Mouse (Mus musculus) stomach, postnatal 0 days (tissue): Measurements from ENCODE around the gene Lrrc36. TPM values are rescaled to one million over a fixed set of nuclear protein-coding genes. Genes with fewer than 3 reads are reported as not detected.
A peak's percentile ranks its signal among the peaks of the same experiment; 100 is the strongest.

Experiments
- ATAC-seq: fragments of 200-750 bp; cut with Nextera tagmentation; 2 replicates; pipeline ENCODE4 v1.8.0; 2017; ENCODE audit not compliant: low FRiP score, low TSS enrichment
- DNase-seq: peaks from one replicate; pipeline ENCODE4 v3.0.0-alpha.2; 2016; ENCODE audit warnings: low spot score
- H3K27ac ChIP-seq: fragments of 300-500 bp; sonication (generic); replicated peaks from 2 replicates; pipeline ENCODE4 v1.5.1; 2014; ENCODE audit warnings: mild to moderate bottlenecking, control low read depth
- H3K27me3 ChIP-seq: fragments of 300-500 bp; sonication (generic); 2 replicates; pipeline ENCODE4 v1.6.1; 2014; ENCODE audit warnings: low read length; ENCODE audit not compliant: control insufficient read depth, insufficient read depth
- H3K36me3 ChIP-seq: fragments of 300-500 bp; sonication (generic); 2 replicates; pipeline ENCODE4 v1.6.1; 2014; ENCODE audit warnings: low read length, mixed read lengths; ENCODE audit not compliant: control insufficient read depth, insufficient read depth
- H3K4me1 ChIP-seq: fragments of 300-500 bp; sonication (generic); replicated peaks from 2 replicates; pipeline ENCODE4 v1.6.1; 2014; ENCODE audit warnings: antibody characterized with exemption; ENCODE audit not compliant: control insufficient read depth, insufficient read depth
- H3K4me2 ChIP-seq: fragments of 300-500 bp; sonication (generic); replicated peaks from 2 replicates; pipeline ENCODE4 v1.6.1; 2014; ENCODE audit warnings: low read depth, mild to moderate bottlenecking, control low read depth, moderate library complexity
- H3K4me3 ChIP-seq: fragments of 300-500 bp; sonication (generic); 2 replicates; pipeline ENCODE4 v1.5.1; 2014; ENCODE audit warnings: low read depth, low read length, control low read depth
- H3K9ac ChIP-seq: fragments of 300-500 bp; sonication (generic); 2 replicates; pipeline ENCODE4 v1.6.1; 2014; ENCODE audit warnings: mild to moderate bottlenecking, low read length, control low read depth, mixed read lengths
- H3K9me3 ChIP-seq: fragments of 300-500 bp; sonication (generic); 2 replicates; pipeline ENCODE4 v1.6.1; 2016; ENCODE audit warnings: low read length; ENCODE audit not compliant: control insufficient read depth
- CTCF ChIP-seq: IDR thresholded peaks from 2 replicates; pipeline ENCODE4 v1.5.1; 2016; ENCODE audit warnings: antibody characterized with exemption, low read depth, mild to moderate bottlenecking, moderate library complexity
- EP300 ChIP-seq: optimal IDR thresholded peaks from 2 replicates; pipeline ENCODE3; 2016; ENCODE audit warnings: antibody characterized with exemption
- WGBS: fragments of 180-500 bp; shearing (Covaris S2); extraction: QIAGEN DNeasy Blood & Tissue Kit; methylation state at CpG from one replicate; pipeline ENCODE4 v1.1.7; 2014; 5-methylcytosine and 5-hydroxymethylcytosine counted together
- polyA plus RNA-seq: library from polyadenylated mRNA; unstranded; fragments of >200 nt; fragmentation: Nextera tagmentation; extraction: Ambion mirVana; gene quantifications from 2 replicates; pipeline ENCODE4 v1.2.1, GENCODE M21; 2015

The Lrrc36 gene
- polyA plus RNA-seq, 1 experiment from 2014 or later: 0.08 TPM

- Histone ChIP-seq H3K9ac (no peak overlapping the region), H3K4me1 (no peaks in the 10 kb centered on the region), H3K9me3 (no peaks in the 10 kb centered on the region), H3K4me2 (no peak overlapping the region), H3K4me3 (no peak overlapping the region), H3K36me3 (no peaks in the 10 kb centered on the region), H3K27me3 (no peaks in the 10 kb centered on the region), H3K27ac (no peak overlapping the region)
- DNase-seq: no peak
- ATAC-seq: no peak
- WGBS: 75% methylated on average over 12 of the region's 12 CpGs
- TF ChIP-seq CTCF: no peak
- TF ChIP-seq EP300: no peak
These were observed 33.1 kb upstream of the Lrrc36 start for GRCm38 (mm10) chr8:105380308-105380707.

GRCm38 (mm10) chr8:105384070-105384469, 29.3 kb upstream of the Lrrc36 start:
- Histone ChIP-seq H3K27ac (no peak overlapping the region), H3K9ac (no peak overlapping the region), H3K4me3 (no peak overlapping the region), H3K27me3 (no peaks in the 10 kb centered on the region), H3K9me3 (no peaks in the 10 kb centered on the region), H3K36me3 (no peaks in the 10 kb centered on the region), H3K4me1 (no peaks in the 10 kb centered on the region), H3K4me2 (no peak overlapping the region)
- 0 out of 2 replicates have a peak, but pooled peaks have one; percentile 18 for TF ChIP-seq CTCF
- no peak for TF ChIP-seq EP300
- no peak for ATAC-seq
- DNase-seq: no peak
- WGBS: 100% methylated on average over 2 of the region's 2 CpGs

- Histone ChIP-seq H3K9ac (no peak overlapping the region), H3K9me3 (no peaks in the 10 kb centered on the region), H3K27ac (no peak overlapping the region), H3K36me3 (no peaks in the 10 kb centered on the region), H3K4me3 (no peak overlapping the region), H3K27me3 (no peaks in the 10 kb centered on the region), H3K4me1 (no peaks in the 10 kb centered on the region), H3K4me2 (no peak overlapping the region)
- no peak for ATAC-seq
- TF ChIP-seq EP300: no peak
- TF ChIP-seq CTCF: no peak
- 27% methylated on average over 1 of the region's 1 CpGs for WGBS
- DNase-seq: no peak
These were observed 26.2 kb upstream of the Lrrc36 start for GRCm38 (mm10) chr8:105387151-105387550.

- no peaks in the 10 kb centered on the region for H3K4me1 ChIP-seq
- no peak for ATAC-seq
- DNase-seq: no peak
These were observed 24.3 kb upstream of the Lrrc36 start for GRCm38 (mm10) chr8:105389096-105389495.

GRCm38 (mm10) chr8:105393089-105393787, 20.1 kb upstream of the Lrrc36 start:
- no peak overlapping the region for H3K27ac ChIP-seq
- H3K27me3 ChIP-seq: no peaks in the 10 kb centered on the region
- ATAC-seq (no peak), DNase-seq (no peak)
- no peak overlapping the region for H3K4me3 ChIP-seq
- no peak overlapping the region for H3K9ac ChIP-seq
- no peaks in the 10 kb centered on the region for H3K36me3 ChIP-seq
- H3K9me3 ChIP-seq: no peaks in the 10 kb centered on the region
- H3K4me2 ChIP-seq: no peak overlapping the region
- no peaks in the 10 kb centered on the region for H3K4me1 ChIP-seq
- no peak for TF ChIP-seq CTCF
- TF ChIP-seq EP300: no peak
- WGBS: 83% methylated on average over 12 of the region's 12 CpGs

More at GRCm38 (mm10) chr8:105389096-105389495, 24.3 kb upstream of the Lrrc36 start:
- Histone ChIP-seq H3K4me3 (no peak overlapping the region), H3K9me3 (no peaks in the 10 kb centered on the region), H3K27me3 (no peaks in the 10 kb centered on the region), H3K27ac (no peak overlapping the region), H3K9ac (no peak overlapping the region), H3K36me3 (no peaks in the 10 kb centered on the region), H3K4me2 (no peak overlapping the region)
- TF ChIP-seq CTCF: no peak
- no peak for TF ChIP-seq EP300
- 40% methylated on average over 6 of the region's 6 CpGs for WGBS

- no peaks in the 10 kb centered on the region for H3K9me3 ChIP-seq
- H3K36me3 ChIP-seq: no peaks in the 10 kb centered on the region
- no peaks in the 10 kb centered on the region for H3K27me3 ChIP-seq
- WGBS: 53% methylated on average over 7 of the region's 7 CpGs
- H3K4me1 ChIP-seq: no peaks in the 10 kb centered on the region
- DNase-seq: no peak
- no peak for ATAC-seq
- H3K27ac ChIP-seq: no peak overlapping the region
- H3K9ac ChIP-seq: no peak overlapping the region
- TF ChIP-seq EP300 (no peak), CTCF (no peak)
- no peak overlapping the region for H3K4me3 ChIP-seq
- no peak overlapping the region for H3K4me2 ChIP-seq
These were observed 19.5 kb upstream of the Lrrc36 start for GRCm38 (mm10) chr8:105393915-105394314.
